Mouse (Mus musculus) thymus, adult 18-20 months (tissue): Measurements from ENCODE around the gene Vdr.
"Not testable (repeated sequence)": the region's sequence is repeated elsewhere in the genome, so short reads cannot be mapped to it uniquely, and the experiment has no call there.

Experiments used
- DNase-seq, 2 experiments: peaks; one replicate each; pipeline ENCODE4 v3.0.0; 2022; ENCODE audit warnings: mixed read lengths in 2 of 2

Vdr gene

GRCm38 (mm10) chr15:97875784-97876183, 34.6 kb downstream of the Vdr start:
- no peak for DNase-seq

DNA sequence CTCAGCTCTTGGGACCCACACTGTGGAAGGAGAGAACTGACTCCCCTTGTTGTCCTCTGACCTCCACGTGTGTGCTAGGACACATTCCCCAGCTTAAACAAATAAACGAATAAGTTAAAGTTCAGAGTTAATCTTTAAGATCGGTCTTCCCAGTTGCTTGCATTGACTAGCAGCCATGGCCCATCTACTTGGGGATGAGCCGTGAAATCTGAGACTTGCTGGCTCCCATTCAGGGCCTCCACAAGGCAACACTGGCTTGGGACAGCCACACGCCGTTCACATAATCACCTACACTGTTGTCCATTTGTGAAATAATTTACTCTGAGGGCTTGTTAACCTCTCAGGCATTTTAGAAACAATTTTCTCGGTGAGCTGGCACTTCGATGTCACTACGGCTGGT, 36.7 kb downstream of the Vdr start:
- no peak for DNase-seq

- no peak for DNase-seq
Measured at GRCm38 (mm10) chr15:97872161-97872560, 38.3 kb downstream of the Vdr start.

DNA sequence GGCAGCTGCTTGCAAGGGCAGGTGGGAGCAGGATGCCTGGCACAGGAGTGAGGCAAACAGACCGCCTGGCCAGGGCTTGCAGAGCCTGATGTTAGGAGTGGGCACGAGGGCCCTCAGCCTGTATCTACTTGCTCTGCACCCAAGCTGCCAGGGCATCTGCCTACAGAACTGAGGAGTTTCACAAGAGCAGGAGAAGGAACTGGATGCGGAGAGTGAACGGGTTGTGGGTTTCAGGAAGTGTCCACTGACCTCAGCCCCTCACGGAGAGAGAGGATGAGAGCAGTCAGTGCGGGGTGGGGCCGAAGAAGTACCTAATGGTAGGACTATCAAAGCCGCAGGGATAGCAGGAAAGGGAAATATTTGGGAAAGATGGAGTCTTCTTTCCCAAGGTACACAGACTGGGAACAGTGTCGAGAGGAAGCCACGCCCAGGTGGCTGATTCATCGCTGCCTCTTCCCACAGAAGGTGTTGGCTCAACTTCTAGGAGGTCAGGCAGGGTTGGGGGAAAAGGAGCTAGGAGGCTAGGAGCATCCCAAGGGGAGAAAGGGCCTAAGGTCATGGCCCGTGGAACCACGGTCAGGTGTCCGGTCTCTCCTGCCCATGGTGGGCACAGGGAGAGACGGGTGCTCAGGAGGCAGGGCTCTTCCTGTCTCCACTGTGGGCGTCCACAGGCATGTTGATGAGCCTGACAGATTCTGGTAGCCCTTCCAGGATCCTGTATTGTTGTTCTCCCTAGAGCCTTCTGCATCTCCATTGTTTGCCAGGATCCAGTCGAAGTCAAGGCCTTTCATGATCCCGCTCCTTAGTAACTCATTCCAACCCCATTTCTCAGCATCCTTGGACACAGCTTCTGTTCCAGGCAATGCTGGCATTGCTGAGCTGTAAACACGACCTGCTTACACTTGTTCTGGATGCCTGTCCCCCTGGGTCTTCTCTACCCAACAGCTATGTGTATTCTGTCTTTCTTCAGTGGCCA, 39.1 kb downstream of the Vdr start:
- DNase-seq = no peak

GRCm38 (mm10) chr15:97870116-97870515, 40.3 kb downstream of the Vdr start:
- DNase-seq = not testable (repeated sequence)

DNA sequence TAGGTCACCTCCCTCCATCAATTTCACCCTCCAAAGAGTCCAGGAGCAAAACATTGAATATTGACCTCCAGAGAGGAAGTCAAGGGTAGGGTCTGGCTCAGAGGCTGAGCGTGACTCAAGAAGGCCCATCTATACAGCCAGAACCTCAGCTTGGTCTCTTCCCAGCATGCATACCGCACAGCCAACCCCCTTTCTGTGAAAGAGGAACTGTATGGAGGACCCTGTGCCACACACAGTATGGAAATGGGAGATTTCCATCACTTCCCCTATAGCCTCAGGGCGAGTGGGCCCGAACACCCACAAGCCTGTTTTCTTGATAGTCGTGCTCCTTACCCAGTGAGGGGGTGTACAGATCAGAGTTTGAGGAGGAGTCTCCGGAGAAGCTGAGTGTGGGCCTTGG, 41.4 kb downstream of the Vdr start:
- DNase-seq = no peak

DNA sequence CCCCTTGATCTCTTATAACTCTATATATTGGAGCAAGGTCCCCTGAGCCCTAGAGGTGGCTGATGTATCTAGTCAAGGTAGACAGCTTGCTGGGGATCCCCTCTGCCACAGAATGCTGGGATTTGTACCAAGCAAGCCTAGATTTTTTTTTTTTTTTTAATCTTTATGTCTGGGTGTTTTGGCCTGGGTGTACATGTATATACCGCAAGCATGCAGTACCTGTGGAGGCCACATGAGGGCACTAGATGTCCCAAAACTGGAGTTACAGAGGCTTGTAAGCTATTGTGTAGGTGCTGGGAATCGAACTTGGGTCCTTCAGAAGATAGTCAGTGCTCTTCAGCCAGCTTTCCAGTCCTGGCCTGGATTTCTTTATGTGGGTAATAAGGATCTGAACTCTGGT, 44.4 kb downstream of the Vdr start:
- no peak for DNase-seq

DNA sequence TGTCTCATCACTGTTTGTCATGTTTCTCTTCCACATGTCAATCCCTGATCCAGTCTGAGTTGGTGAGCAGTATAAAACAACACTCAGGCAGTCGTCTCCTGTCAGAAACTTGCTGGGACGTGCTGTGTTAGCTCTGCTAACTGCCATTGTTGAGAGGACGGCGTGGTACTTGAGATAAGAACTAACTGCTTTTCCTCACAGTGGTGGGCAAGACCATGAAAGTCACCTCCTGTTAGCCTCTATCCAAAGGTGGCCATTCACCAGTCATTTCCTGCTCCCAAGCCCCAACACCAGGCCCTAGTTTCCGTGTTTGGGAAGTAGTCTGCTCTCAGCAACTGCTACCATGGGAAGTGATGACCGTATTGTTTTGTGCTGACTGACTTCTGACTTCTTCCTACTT, 45.3 kb downstream of the Vdr start:
- no peak for DNase-seq

DNA sequence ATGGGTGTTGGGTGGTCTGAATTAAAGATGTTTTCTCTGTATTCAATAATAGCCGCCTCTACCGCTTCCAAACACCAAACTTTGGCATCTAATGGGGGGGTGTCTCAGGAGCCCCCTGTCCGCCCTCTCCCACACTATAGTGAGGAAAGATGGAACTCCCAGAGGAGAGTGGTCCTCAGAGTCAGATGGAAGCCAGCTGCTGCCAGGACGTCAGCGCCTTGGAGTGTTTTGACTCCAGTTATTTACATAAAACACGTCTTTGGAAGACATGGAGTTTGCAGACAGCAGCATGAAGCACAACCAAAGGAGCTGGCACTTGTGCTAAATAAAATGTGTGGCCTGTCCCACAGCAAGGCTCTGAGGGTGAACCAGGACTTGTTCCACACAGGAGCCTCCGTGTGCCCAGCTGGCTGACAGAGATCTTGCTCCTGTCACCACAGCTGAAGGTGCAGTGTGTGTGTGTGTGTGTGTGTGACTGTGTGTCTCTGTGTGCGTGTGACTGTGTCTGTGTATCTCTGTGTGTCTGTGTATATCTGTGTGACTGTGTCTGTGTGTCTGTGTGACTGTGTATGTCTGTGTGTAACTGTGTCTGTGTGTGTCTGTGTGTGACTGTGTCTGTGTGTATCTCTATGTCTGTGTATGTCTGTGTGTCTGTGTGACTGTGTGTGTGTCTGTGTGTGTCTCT, 45.9 kb downstream of the Vdr start:
- DNase-seq = no peak

- no peak for DNase-seq
Measured at GRCm38 (mm10) chr15:97863494-97863881, 46.9 kb downstream of the Vdr start.

DNA sequence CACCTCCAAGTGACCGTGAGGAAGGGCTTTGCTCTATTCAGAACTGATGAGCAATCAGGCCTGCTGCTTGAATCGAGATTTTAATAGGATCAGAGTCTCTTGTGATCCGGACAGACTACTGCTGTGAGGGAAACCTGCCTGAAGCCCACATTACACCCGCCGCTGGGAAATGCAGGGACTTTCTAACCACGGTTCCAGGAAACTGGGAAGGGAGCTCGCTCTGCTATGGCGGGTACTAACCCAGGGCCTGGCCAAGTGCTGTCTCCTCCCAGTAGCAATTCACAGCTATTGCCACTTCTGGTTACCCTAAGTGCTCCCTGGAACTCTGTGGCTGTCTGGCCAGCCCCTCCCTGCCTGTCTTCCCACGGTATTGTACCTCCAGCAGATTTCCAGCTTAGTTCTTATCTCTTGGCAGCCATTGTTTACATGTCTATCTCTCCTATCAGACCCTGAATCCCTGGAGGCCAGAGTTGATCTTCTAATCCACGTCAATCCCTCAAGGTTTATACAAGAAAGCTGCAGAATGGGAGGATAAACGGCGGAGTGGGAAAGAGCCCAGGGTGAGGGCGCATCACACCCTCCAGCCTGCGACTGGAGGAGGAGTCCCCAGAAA, 47.4 kb downstream of the Vdr start:
- DNase-seq = no peak

- no peak for DNase-seq
Measured at GRCm38 (mm10) chr15:97860353-97860752, 50.1 kb downstream of the Vdr start.

GRCm38 (mm10) chr15:97858431-97858830, 52.0 kb downstream of the Vdr start:
- DNase-seq = no peak

DNA sequence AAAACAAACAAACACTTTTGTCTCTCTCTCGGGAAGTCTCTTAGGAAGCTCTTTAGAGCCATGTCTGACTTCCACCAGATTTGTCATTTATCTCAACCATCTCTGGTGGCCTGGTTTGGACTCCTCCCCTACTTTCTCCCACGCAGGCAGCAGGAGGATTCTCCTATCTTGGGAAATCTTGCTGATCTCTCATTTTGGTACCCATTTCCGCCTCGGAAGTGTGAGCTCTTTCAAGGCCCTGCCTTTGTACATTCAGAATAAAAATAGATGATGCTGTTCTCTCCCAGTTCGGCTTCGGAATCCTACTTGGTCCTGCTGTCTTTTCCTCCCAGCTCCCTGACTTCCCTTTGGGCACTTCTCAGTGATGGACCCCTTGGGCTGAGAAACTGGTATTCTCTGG, 55.9 kb downstream of the Vdr start:
- no peak for DNase-seq

DNA sequence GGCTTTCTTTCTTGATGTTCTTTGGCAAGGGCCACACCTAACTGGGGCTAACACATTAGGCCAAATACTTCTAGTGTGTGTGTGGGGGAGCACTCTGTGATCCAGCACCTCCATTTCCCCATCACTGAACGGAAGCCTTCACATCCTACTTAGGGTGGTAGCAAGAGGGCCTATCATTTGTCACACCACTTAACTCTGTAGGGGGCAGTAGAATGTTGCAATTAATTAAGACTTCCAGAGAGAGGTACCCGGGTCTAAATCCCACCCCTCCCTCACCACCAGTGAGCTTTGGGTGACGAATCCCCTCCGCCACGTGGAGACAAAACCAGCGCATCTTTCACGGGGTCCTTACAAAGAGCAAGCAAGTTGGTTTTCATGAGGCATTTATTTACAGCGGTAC, 56.4 kb downstream of the Vdr start:
- DNase-seq = no peak

- DNase-seq = no peak
Measured at GRCm38 (mm10) chr15:97852291-97852690, 58.1 kb downstream of the Vdr start.

DNA sequence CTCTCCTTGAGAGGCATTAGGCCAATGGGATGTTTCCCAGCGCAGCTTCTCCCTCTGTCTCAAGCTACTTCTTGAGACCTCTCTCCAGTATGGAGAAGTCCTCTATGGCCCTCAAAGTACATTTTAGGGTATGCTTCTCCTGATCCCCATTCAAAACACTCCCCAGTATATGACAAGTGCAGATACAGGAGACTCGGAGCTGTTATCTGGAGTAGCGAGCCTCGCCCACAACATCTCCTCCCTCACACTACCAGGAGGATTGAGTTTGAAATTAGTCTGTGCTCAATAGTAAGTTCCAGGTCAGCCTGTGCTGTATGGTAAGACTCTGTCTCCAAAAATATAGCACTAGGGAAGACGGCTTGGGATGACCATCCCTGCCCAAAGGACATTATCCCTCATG, 59.4 kb downstream of the Vdr start:
- DNase-seq = no peak

GRCm38 (mm10) chr15:97850441-97850840, 60.0 kb downstream of the Vdr start:
- no peak for DNase-seq

- DNase-seq = peak; percentile 58 to 80
Measured at GRCm38 (mm10) chr15:97849116-97849911, 61.1 kb downstream of the Vdr start.

DNA sequence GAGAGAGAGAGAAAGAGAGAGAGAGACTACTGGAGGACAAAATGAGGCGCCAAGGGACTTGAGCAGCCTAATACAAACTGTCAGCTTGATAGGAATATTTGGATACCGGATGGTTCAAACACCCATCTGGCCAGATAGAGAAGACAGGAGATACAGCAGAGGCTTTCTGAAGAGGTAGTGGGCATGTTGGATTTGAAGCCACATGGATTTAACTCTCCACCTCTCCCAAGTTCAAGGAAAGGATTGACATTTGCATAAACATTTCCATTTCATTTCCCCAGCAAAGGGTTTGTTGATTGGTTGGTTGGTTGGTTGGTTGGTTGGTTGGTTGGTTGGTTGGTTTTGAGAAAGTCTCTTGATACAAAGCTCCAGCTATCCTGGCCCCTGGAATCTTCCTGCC, 62.6 kb downstream of the Vdr start:
- no peak for DNase-seq

- DNase-seq = no peak
Measured at GRCm38 (mm10) chr15:97847285-97847684, 63.1 kb downstream of the Vdr start.

- DNase-seq = no peak
Measured at GRCm38 (mm10) chr15:97846121-97846882, 64.1 kb downstream of the Vdr start.
